Mouse (Mus musculus) limb, embryonic 13.5 days (tissue): ENCODE data around the gene Dnajc17. TPM values are rescaled to one million over a fixed set of nuclear protein-coding genes. Genes with fewer than 3 reads are reported as not detected.

Experiments
- ATAC-seq: fragments of 200-750 bp; cut with Nextera tagmentation; 2 replicates; pipeline ENCODE4 v1.8.0; 2017; ENCODE audit warnings: low read depth, moderate number of reproducible peaks, moderate TSS enrichment; ENCODE audit not compliant: low FRiP score
- H3K27ac ChIP-seq: fragments of 300-500 bp; sonication (generic); 2 replicates; pipeline ENCODE4 v1.5.1; 2015; ENCODE audit warnings: inconsistent platforms, mild to moderate bottlenecking, moderate library complexity
- H3K27me3 ChIP-seq: fragments of 300-500 bp; sonication (generic); 2 replicates; pipeline ENCODE4 v1.6.1; 2015; ENCODE audit warnings: mild to moderate bottlenecking, inconsistent platforms
- H3K36me3 ChIP-seq: fragments of 300-500 bp; sonication (generic); 2 replicates; pipeline ENCODE4 v1.6.1; 2015; ENCODE audit warnings: inconsistent platforms, mild to moderate bottlenecking, moderate library complexity
- H3K4me1 ChIP-seq: fragments of 300-500 bp; sonication (generic); 2 replicates; pipeline ENCODE4 v1.6.1; 2015; ENCODE audit warnings: inconsistent platforms
- H3K4me2 ChIP-seq: fragments of 300-500 bp; sonication (generic); replicated peaks from 2 replicates; pipeline ENCODE4 v1.6.1; 2015; ENCODE audit warnings: inconsistent platforms, mild to moderate bottlenecking, moderate library complexity
- H3K4me3 ChIP-seq: fragments of 300-500 bp; sonication (generic); 2 replicates; pipeline ENCODE4 v1.5.1; 2015; ENCODE audit warnings: moderate library complexity, mild to moderate bottlenecking, inconsistent platforms
- H3K9ac ChIP-seq: fragments of 300-500 bp; sonication (generic); 2 replicates; pipeline ENCODE4 v1.6.1; 2015; ENCODE audit warnings: mild to moderate bottlenecking, inconsistent platforms
- H3K9me3 ChIP-seq: fragments of 300-500 bp; sonication (generic); 2 replicates; pipeline ENCODE4 v1.6.1; 2016; ENCODE audit warnings: inconsistent platforms
- WGBS: fragments of 180-500 bp; shearing (Covaris S2); methylation state at CpG from one replicate; pipeline ENCODE4 v1.1.7; 2015; 5-methylcytosine and 5-hydroxymethylcytosine counted together
- polyA plus RNA-seq: library from polyadenylated mRNA; unstranded; fragments of >200 nt; fragmentation: Nextera tagmentation; extraction: Ambion mirVana; gene quantifications from 2 replicates; pipeline ENCODE4 v1.2.1, GENCODE M21; 2015

Gene Dnajc17
- polyA plus RNA-seq, 1 experiment from 2014 or later, result 25.4 TPM

- Histone ChIP-seq H3K4me3 (no peak overlapping the region), H3K36me3 (peaks cover 12% of the 10 kb centered on the region), H3K4me2 (no peak overlapping the region), H3K9me3 (no peaks in the 10 kb centered on the region), H3K9ac (no peak overlapping the region), H3K27me3 (peaks cover 34% of the 10 kb centered on the region), H3K27ac (no peak overlapping the region), H3K4me1 (peaks cover 34% of the 10 kb centered on the region)
- ATAC-seq, result no peak
- 88% methylated on average over 2 of the region's 2 CpGs for WGBS
Measured at GRCm38 (mm10) chr2:119170282-119170681, 38.3 kb downstream of the Dnajc17 start.

- no peak overlapping the region for H3K27ac ChIP-seq
- peaks cover 35% of the 10 kb centered on the region for H3K27me3 ChIP-seq
- 0 out of 2 replicates have a peak, but pooled peaks have one; percentile 9 for ATAC-seq
- H3K36me3 ChIP-seq, result peaks cover 8% of the 10 kb centered on the region
- 2% methylated on average over 26 of the region's 26 CpGs for WGBS
- no peaks in the 10 kb centered on the region for H3K9me3 ChIP-seq
- H3K4me1 ChIP-seq, result peaks cover 21% of the 10 kb centered on the region
- H3K4me3 ChIP-seq, result peak overlapping the region; percentile 58
- H3K9ac ChIP-seq, result peak overlapping the region; percentile 65
- H3K4me2 ChIP-seq, result peak overlapping the region; percentile 98
Measured at GRCm38 (mm10) chr2:119167866-119168256, 40.7 kb downstream of the Dnajc17 start.

GRCm38 (mm10) chr2:119166901-119167865 is 41.4 kb downstream of the Dnajc17 start, which contains the start of gene Gchfr:
Gene Gchfr (plus strand): TSS chr2:119167773.
- peaks cover 6% of the 10 kb centered on the region for H3K36me3 ChIP-seq
- H3K27ac ChIP-seq, result no peak within 1 kb of the TSS
- under 1% methylated on average over 60 of the region's 60 CpGs for WGBS
- H3K27me3 ChIP-seq, result peaks cover 35% of the 10 kb centered on the region
- H3K4me3 ChIP-seq, result peak within 1 kb of the TSS; percentile 58
- peaks cover 16% of the 10 kb centered on the region for H3K4me1 ChIP-seq
- peak within 1 kb of the TSS; percentile 65 for H3K9ac ChIP-seq
- H3K4me2 ChIP-seq, result peak within 1 kb of the TSS; percentile 98
- H3K9me3 ChIP-seq, result no peaks in the 10 kb centered on the region
- peak; percentile 57 for ATAC-seq

- no peak for ATAC-seq
- H3K9ac ChIP-seq, result no peak overlapping the region
- peaks cover 35% of the 10 kb centered on the region for H3K27me3 ChIP-seq
- H3K4me2 ChIP-seq, result no peak overlapping the region
- no peaks in the 10 kb centered on the region for H3K36me3 ChIP-seq
- no peak overlapping the region for H3K4me3 ChIP-seq
- H3K4me1 ChIP-seq, result peaks cover 16% of the 10 kb centered on the region
- no peak overlapping the region for H3K27ac ChIP-seq
- no peaks in the 10 kb centered on the region for H3K9me3 ChIP-seq
Measured at GRCm38 (mm10) chr2:119165401-119165800, 43.2 kb downstream of the Dnajc17 start.

GRCm38 (mm10) chr2:119163999-119164398 is 44.6 kb downstream of the Dnajc17 start:
- Histone ChIP-seq H3K4me2 (no peak overlapping the region), H3K27me3 (peaks cover 35% of the 10 kb centered on the region), H3K27ac (no peak overlapping the region), H3K9me3 (no peaks in the 10 kb centered on the region), H3K4me3 (no peak overlapping the region), H3K4me1 (peaks cover 16% of the 10 kb centered on the region), H3K36me3 (no peaks in the 10 kb centered on the region), H3K9ac (no peak overlapping the region)
- WGBS, result 80% methylated on average over 4 of the region's 4 CpGs
- ATAC-seq, result no peak

GRCm38 (mm10) chr2:119163135-119163534 is 45.5 kb downstream of the Dnajc17 start:
- Histone ChIP-seq H3K9ac (no peak overlapping the region), H3K36me3 (no peaks in the 10 kb centered on the region), H3K4me1 (peaks cover 15% of the 10 kb centered on the region), H3K27me3 (peaks cover 30% of the 10 kb centered on the region), H3K4me2 (no peak overlapping the region), H3K9me3 (no peaks in the 10 kb centered on the region), H3K27ac (no peak overlapping the region), H3K4me3 (no peak overlapping the region)
- 60% methylated on average over 3 of the region's 3 CpGs for WGBS
- ATAC-seq, result no peak

GRCm38 (mm10) chr2:119161247-119161646 is 47.3 kb downstream of the Dnajc17 start:
- ATAC-seq, result no peak
- 51% methylated on average over 2 of the region's 2 CpGs for WGBS
- Histone ChIP-seq H3K4me2 (no peak overlapping the region), H3K9ac (0 out of 2 replicates have a peak overlapping the region, but pooled peaks have one; percentile 5), H3K9me3 (no peaks in the 10 kb centered on the region), H3K36me3 (no peaks in the 10 kb centered on the region), H3K27me3 (peaks cover 11% of the 10 kb centered on the region), H3K4me3 (no peak overlapping the region), H3K27ac (no peak overlapping the region), H3K4me1 (peaks cover 2% of the 10 kb centered on the region)

GRCm38 (mm10) chr2:119157836-119158235 is 50.8 kb downstream of the Dnajc17 start:
- Histone ChIP-seq H3K4me1 (peaks cover 14% of the 10 kb centered on the region), H3K27ac (no peak overlapping the region), H3K4me2 (no peak overlapping the region; the same call in 1 of the 2 replicates), H3K9me3 (no peaks in the 10 kb centered on the region), H3K9ac (no peak overlapping the region), H3K36me3 (peaks cover 11% of the 10 kb centered on the region), H3K27me3 (no peaks in the 10 kb centered on the region), H3K4me3 (0 out of 2 replicates have a peak overlapping the region, but pooled peaks have one; percentile 99)
- ATAC-seq, result no peak

- H3K27ac ChIP-seq, result peak within 1 kb of the TSS; percentile 63
- peak within 1 kb of the TSS; percentile 94 for H3K9ac ChIP-seq
- H3K4me1 ChIP-seq, result peaks cover 14% of the 10 kb centered on the region
- H3K36me3 ChIP-seq, result peaks cover 20% of the 10 kb centered on the region
- WGBS, result 1% methylated on average over 56 of the region's 57 CpGs
- peak within 1 kb of the TSS; percentile 96 for H3K4me2 ChIP-seq
- peak; percentile 91 for ATAC-seq
- H3K9me3 ChIP-seq, result no peaks in the 10 kb centered on the region
- peak within 1 kb of the TSS; percentile 99 for H3K4me3 ChIP-seq
- no peaks in the 10 kb centered on the region for H3K27me3 ChIP-seq
Measured at GRCm38 (mm10) chr2:119156681-119157572, 51.7 kb downstream of the Dnajc17 start, which contains the start of gene Rmdn3. Gene Rmdn3 (minus strand): TSS chr2:119157034.

GRCm38 (mm10) chr2:119156081-119156680 is 52.4 kb downstream of the Dnajc17 start:
- Histone ChIP-seq H3K27me3 (no peaks in the 10 kb centered on the region), H3K9ac (peak overlapping the region; percentile 94), H3K9me3 (no peaks in the 10 kb centered on the region), H3K36me3 (peaks cover 28% of the 10 kb centered on the region), H3K4me1 (peaks cover 14% of the 10 kb centered on the region), H3K4me3 (peak overlapping the region; percentile 99), H3K27ac (peak overlapping the region; percentile 63), H3K4me2 (peak overlapping the region; percentile 96)
- WGBS, result 5% methylated on average over 33 of the region's 34 CpGs
- ATAC-seq, result no peak; the same call in 1 of the 2 replicates

- 86% methylated on average over 9 of the region's 9 CpGs for WGBS
- ATAC-seq, result no peak
- Histone ChIP-seq H3K36me3 (peaks cover 36% of the 10 kb centered on the region), H3K9ac (peak overlapping the region; percentile 94; the same call in 1 of the 2 replicates), H3K4me2 (peak overlapping the region; percentile 96), H3K9me3 (no peaks in the 10 kb centered on the region), H3K4me3 (peak overlapping the region; percentile 99), H3K4me1 (peaks cover 14% of the 10 kb centered on the region), H3K27ac (no peak overlapping the region), H3K27me3 (no peaks in the 10 kb centered on the region)
Measured at GRCm38 (mm10) chr2:119155388-119155787, 53.2 kb downstream of the Dnajc17 start.
